Mouse (Mus musculus) adrenal gland, postnatal 10 days (tissue): ENCODE measurements at regions not wholly inside any gene's neighbourhood (a gene's known extent, or its start where the extent isn't known, plus 50 kb on each side); places are given as distances from the start of the nearest gene placed in this dataset.

Source experiments
- DNase-seq: peaks from one replicate; pipeline ENCODE4 v3.0.0; 2021; ENCODE audit warnings: mixed read lengths

DNA sequence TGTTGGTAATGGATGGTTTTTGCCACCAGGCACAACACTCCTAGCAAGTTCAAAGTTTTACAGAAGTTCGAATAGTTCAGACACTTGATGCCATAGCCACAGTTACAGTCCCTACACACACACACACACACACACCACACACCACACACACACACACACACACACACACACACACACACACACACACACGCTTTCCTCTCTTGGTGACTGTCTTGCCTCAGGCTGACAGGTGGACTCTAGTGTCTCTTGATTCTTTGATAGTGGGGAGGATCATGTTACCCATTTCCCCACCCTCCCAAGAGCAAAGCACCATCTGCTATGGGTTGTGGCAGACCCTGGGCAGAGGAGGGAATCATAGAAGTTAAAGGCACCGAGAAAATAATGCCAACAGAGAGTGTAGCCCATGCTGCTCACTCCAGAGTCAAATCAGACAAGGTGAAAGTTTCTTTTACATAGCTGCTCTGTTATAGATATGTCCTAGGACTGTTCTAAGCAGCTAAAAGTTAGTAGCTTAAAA lies 75.9 kb downstream of the Klhl25 start:
- DNase-seq, result no peak

DNA sequence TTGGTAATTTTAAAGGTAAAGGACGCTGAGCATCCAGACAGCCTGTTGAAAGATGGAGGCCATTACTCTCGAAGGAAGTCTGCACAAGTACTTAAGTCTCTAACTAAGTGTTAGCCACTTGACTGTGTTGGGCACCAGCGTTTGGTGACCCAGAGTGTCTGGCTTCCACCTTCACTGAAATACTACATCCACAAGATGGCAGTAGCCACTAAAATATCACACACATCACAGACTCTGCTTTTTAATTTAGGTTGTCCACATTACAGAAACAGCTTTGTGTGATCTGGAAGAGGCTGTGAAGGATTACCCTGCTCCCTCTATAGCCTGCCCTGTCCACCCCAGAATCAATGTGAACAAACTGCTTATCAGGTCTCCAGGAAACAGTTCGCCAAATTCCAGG lies 79.4 kb downstream of the Klhl25 start:
- peak; percentile 32 for DNase-seq

DNA sequence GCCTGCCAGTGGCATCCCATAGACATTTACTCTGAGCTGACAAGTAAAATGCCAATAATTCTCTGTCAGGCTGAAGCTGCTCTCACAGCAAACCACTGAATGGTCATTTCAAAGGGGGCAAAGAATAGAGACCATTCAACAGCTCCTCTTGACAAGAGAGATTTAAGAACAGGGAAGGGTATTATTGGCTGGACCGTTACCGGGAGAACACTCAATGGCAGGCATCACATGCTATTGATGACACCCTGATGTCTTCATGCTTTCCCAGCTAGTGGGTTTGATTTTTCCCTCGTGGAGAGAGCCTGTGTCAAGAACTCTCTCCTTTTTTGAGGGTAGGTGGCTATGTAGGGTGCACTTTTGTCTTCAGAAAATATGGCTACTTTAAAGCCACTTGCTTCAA lies 95.7 kb downstream of the Klhl25 start:
- DNase-seq, result no peak

DNA sequence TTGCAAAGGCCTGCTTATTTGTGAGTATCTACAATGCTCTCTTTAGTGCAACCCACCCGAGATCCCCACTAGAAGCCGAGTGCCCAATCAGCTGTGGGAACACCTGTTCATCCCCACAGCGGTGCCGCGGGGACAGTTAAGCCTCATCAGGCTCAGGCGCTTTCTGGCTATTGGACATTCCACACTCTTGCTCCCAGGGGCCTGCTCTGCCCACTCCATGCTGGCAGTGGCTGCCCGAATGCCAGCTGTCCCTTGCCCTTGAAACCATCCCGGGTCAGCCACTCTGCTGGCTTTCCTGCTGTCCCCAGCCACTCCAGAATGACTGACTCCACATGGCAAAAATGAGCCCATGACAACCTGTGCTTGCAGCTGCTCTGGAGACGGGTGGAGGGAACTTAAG lies 107.6 kb downstream of the Klhl25 start:
- no peak for DNase-seq

DNA sequence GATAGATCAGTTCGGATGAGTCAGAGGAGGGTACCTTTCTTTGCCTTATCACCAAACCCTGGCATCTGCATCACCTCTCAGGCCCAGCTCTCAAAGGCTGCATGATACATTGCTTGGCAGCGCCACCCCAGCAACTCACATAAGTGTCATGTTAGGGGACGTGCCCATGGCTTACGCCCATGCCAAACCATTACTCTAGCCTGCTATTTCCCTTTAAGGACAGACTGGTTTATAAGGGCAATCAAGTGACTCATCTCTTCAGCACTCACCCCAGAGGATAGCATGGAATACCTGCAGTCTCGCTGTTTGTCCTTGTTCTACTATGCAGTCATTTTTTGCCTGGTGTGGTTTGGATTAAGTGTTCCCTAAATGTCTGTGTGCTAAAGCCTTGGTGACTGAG lies 109.3 kb downstream of the Klhl25 start:
- DNase-seq, result no peak

DNA sequence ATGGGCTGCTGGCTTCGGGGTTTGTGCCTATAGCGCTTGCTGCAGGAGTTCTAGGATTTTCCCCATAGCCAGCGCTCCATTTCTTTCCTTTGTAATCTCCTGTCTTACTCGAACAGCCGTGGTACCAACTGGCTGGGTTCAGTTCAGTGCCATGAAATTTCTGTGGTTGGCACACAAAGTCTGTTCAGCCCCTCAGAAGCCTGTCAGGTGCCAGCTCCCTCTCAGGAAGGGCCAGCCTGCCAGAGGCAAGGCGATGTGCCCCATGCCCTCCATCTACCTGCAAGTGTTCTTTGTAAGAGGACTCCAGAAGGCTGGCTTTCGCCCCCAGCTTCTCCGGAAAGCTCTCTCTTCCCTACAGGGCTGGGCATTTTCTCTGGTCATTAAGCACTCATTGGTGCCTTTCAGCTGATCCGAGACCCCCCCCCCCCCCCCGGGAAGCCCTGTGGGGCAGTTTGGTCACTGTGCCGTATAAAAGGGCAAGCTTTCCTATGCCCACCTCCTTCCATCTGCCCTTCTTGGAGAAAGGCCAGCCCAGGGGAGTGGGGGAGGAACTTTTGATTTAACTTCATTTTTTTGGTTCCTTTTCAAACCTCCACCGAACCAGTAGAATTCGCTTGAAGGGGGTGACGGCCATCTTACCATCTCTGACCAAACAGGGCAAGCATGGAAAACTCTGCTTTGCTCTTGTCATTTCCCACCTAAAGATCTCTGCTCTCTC lies 112.0 kb downstream of the Klhl25 start:
- DNase-seq, result no peak

DNA sequence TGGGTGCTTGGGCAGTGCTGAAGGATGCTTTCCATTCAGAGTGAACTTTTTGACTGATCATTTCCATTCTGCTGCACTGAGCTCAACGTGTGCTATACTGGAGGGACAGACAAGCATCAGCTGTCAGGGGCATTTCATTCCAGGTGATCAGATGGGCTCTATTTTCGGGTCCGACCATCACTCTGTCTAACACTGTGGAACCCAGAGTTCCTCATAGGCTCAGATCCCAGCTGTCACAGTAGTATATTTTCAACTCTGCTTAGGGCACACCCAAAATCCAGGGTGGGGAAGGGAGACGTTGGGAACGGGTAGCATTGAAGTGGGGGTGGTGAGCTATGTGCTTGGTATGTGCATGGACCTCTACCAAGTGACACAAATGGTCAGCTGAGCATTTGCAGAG lies 120.1 kb downstream of the Klhl25 start:
- DNase-seq, result no peak

DNA sequence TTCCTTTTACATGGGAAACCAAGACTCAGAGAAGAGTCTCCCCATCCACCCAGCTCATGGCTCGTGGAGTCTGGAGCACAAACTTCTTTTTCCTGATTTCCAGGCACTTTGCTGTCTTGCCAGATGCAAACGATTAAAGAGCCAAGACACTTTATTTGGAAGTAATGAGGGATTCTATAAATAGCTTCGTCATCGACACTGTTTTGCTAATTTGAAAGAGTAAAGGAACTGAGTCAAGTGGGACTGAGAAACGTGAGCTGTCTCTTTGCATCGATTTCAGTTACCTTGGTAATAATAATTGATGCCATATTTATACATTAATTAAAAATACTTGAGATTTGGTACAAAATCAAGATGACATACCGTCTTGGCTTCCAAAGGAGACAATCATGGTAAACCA lies 122.8 kb downstream of the Klhl25 start:
- no peak for DNase-seq

DNA sequence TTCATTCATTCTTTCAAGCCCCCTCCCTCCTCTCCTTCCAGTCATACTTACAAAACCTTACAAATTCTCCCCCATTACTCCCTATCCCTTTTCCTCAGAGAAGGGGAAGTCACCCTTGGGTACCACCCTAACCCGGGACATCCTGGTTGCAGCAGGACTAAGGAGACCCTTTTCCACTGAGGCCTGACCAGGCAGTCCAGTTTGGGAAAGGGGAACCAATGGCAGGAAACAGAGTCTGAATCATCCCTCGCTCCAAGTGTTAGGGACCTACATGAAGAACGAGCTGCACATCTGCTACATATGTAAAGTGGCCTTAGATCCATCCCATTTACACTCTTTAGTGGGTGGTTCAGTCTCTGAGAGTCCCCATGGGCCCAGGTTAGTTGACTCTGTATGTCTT lies 123.6 kb downstream of the Klhl25 start:
- no peak for DNase-seq

DNA sequence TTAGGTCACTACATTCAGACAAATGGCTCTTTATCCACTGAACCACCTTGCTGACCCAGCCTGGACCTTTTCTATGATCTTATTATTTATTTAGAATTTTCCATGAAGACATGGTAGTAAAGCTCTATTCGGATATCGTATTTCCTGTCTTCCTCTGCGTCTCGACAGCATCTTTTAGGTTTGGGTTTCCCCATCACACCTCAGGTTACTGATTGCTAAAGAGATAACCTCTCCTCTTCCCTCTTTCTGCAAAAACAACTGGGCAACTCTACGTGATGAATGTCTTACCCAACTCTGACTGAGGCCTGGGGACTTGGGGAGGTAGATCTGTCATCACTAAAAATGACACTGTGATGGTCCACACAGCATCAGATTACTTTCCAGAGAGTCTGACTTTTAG lies 133.4 kb downstream of the Klhl25 start:
- no peak for DNase-seq

DNA sequence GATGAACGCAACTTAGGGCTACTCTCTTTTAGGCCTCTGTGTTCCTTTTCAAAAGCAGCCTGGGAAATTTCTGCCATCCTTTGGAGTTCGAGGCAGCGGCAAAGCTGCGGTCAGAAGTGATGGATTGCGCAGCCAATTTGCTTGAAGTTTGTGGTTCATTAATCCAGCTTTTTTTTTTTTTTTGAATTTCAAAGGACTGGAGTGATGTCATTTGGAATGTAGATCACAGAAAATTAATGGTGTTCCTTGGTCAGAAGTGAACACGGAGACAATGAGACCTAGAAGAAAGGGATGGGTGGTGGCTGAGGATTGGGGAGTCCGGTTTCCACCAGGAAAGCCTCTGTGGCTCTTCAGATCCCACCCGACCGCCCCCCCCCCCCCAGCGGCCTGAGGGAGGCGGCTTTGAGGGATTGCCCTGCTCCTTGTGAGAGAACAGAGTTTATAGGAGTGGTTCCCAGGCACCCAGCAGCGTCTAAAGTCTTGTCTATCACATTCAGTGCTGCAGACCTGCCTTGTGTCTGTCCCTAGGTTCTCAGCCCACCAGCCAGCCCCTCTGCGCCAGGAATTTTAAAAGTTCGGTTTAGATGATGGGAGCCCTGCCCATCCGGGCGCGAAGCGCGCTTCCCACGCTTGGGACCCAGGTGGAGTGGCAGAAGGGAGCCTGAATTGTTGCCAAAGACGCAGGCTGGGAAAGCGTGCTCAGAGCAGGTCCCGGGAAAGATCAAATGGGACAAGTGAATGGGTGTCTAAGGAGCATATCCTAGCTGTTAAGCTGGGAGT lies 135.1 kb downstream of the Klhl25 start:
- no peak for DNase-seq

DNA sequence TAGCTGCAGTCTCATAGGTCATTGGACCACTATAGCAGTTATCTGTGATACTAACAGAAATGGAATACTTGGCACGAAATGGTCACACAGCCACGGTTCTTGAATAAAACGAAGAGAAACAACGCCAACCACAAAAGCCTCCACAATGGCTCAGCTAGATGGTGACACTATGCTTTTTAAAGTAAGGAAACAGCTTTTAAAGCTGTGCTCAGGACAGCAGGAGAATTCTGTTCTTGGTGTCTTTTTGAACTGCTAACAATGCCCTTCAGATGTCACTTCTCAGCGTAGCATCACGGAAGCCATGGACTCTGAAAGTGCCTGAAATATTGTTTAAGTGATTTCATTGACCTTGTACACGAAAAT lies 135.7 kb downstream of the Klhl25 start:
- DNase-seq, result no peak

DNA sequence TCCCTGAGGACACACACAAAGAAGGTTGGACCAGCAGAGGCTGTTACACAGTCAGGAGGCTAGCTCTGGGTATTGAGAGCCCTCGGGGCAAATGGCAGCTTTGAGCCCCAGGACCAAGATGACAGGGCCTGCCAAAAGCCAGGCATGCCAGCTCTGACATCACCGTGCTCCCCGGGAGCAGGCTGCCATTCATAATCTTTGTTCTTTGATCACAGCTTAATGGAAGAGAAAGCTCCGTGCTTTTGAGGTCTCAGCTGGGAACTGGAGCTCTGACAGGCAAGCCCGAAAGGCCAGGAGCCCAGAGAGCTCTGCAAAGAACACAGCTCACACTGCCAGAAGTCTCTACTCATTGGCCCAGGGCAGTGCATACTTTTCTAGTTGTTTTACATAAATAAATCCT lies 150.7 kb downstream of the Klhl25 start:
- DNase-seq, result peak; percentile 6

DNA sequence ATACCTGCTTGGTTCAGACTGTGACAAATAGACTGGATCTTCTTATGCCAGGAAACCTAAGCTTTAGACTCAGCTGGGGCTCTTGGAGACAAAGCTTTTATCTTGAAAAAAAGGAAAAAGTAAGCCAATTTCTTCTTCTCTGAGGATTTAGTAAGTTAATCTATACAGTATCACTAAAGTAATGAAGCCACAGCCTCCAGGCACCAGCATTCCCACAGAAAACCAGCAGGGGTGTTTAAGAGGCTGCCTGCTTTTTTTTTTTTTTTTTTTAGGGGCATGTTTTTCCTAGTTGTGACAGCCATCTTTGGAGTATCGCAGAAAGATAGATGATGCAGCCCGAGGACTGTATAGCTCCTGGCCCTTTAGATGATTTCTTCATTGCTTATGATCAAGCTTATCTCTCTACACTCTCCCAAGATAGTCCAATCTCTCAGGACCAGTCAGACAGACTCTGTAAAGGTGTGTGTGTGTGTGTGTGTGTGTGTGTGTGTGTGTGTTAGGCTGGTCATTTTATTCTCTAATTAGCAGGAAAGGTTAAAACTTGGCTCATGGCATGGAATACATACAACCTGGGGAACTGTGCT lies 151.3 kb downstream of the Klhl25 start:
- DNase-seq, result no peak

DNA sequence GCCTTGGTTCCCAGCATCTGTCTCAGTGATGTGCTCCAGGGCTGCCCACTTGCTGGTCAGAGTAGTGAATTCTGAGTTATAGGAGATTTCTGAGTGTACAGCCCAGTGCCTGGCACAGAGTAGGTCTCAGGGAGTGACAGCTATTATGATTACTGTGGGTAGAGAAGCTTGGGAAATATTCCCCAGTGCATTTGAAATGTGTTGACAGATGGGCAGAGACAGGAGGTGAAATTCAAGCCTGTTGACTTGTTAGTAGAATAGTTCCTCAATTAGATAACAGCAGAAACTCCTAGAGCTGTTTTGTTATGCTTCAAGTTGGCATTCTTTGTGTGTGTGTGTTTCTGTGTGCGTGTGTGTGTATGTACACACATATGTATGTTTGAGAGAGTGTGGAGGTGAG lies 152.9 kb downstream of the Klhl25 start:
- DNase-seq, result no peak

DNA sequence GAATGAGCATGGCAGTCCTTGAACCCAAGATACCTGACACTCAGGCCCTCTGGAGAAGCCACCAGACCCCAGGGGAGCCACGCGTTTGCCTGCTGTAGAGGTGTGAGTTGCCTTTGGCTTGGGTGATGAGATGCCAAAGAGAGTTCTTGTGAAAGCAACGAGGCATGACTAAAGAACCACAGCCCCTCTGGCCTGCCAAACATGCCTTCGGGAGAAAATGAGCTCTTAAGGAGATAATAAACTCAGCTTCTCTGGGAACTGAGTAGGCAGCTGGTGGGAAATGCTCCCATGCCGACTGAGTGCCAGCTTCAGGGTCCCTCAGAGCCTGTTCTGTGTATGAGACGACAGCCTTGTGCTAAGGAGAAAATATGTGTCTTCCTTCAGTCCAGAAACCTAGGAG lies 160.1 kb downstream of the Klhl25 start:
- DNase-seq, result no peak

DNA sequence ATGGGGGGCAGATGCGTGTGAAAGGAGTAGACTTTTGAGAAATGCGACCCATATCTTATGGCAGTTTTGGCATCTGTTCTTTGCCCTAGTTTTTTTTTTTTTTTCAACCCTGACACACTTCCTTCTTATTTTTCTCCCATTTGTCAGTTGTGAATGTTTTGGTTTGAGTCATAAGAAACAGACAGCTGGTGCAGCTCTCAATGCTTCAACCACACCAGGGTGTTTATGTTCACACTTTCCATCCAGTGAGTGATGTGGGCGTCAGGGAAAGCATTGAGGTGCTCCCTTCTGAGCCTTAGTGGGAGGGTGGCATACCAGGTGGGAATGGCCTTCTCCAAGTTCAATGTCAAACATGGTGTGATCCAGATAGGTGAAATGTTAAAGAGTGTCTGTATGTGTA lies 181.9 kb upstream of the Agbl1 start:
- DNase-seq, result no peak

DNA sequence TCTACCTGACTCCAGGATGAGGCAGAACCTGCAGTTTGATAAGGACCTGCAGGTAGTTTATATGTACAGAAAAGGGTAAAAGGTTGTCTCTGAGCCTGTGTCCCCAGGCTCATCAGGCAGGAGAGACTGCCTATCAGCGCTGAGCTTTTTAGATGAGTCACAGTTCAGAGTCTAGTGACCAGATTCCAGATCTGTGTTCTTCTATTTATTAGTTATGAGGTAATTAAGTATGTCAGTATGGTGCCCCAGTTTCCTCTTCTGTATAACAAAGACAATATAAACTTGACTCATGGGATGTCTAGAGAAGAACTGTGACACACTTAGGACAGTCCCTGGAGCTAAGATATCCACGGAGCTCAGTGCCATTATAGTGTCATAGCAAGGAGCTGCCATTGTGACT lies 180.3 kb upstream of the Agbl1 start:
- DNase-seq, result no peak

DNA sequence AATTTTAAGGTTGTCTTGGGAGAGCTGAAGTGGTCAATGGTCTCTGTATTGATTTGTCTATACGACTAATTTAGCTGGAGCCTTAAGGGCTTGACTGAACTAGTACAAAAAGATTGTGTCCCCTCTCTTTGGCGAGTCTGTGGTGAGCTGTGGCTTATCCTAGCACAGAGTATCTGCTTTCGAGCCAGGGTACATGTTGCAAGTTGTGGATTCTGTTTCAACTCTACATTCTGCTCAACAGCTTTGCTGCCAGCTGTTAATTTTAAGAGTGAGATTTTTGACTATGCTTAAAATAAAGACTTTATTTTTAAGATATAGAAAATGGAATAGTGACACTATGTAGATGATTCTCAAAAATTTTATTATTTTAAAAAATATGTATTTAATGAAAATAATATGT lies 175.8 kb upstream of the Agbl1 start:
- DNase-seq, result no peak

DNA sequence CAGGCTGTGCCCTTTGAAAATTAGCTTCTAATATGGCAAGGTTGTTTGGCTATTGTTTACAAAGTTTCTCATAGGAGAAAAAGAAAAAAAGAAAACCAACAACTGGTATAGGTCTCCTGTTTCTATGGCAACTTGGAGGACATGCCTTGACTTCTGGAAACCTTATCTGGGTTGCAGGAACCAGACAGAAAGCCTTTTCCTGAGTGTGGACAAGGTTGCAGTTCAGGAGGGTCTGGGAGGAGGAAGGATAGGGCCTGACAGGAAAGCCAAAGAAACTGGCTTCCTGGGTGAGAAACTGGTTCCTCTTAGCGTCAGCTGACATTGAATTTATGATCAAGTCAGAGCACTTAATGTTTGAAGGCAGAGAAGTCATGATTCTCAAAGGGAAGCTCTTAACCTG lies 130.5 kb upstream of the Agbl1 start:
- no peak for DNase-seq

DNA sequence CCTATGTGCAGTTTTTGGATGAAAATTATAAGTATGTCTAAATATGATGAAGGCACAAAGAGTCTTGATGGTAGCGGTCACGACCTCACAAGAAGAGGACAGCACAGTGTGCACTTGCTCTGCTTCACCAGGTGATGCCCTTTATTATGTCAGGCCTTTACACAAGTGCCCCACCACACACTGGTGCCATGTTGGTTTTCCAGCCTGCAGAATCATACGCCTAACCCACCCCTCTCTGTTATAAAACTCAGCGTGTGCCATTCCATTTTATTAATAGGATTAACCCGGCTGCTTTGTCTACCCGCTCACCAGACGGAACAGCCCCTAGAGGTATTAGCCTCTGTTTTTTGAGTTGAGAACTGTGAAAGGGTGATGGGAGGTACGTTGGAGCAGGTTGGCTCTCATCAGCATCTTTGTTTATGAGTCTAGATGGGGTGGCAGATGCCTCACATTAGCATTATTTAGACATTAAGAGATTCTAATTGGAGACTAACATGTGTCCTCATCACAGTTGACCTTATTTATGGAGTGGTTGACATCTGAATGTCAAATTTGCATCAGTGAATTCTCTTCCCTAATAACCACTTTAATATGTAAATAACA lies 108.3 kb upstream of the Agbl1 start:
- DNase-seq, result no peak

DNA sequence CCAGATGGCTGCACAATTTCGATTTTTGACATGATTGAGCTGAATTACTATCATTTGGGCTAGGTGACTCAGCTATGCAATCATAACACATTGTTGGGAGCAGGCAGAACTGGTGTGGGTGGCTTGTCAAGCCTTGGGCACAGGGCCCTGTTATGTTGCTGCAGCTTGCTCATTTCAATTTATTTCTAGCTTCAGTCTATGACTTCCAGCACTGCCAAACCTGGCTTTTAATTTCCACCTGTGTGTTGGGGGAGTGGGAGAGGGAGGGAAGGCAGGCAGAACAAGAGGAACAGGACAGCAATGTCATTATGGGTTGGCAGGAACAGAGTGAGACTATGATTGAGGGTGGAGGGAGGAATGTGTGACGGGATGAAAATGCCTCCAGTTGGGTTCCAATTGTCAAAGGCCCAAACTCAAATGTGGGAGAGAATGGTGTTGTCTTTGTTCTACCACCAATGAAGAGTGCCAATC lies 102.0 kb upstream of the Agbl1 start:
- no peak for DNase-seq

DNA sequence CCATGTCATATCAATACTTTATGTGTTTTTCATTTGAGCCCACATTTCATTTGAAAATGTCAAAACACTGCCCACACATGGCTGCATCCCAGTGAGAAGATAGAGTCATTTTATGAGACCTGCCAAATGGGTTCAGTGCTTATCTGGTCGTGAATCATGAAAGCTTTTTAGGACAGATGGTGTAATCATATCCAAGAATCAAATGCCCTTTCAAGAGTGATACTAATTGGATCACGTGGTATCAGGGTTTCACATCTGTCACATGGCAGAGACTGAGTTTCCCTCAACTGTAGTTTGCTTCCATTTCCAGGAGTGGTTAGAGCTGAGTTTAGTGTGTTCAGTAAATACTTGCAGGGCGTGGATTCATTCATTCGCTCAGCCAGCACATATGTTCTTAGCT lies 87.2 kb upstream of the Agbl1 start:
- DNase-seq, result no peak
